Mouse (Mus musculus): ENCODE results near the gene Pdcl. TPM values are rescaled to one million over a fixed set of nuclear protein-coding genes. Genes with fewer than 3 reads are reported as not detected.

Gene Pdcl
- polyA plus RNA-seq, 1 experiment from 2014 or later, result 50.2 TPM

- Histone ChIP-seq H3K27ac (ENCODE audit: low read length) (no peak overlapping the region), H3K4me2 (ENCODE audit: low read length) (no peak overlapping the region), H3K36me3 (ENCODE audit: control insufficient read depth, insufficient read depth, low read length) (no peaks in the 10 kb centered on the region), H3K4me1 (ENCODE audit: control insufficient read depth, insufficient read depth, low read length) (no peaks in the 10 kb centered on the region), H3K4me3 (ENCODE audit: low read depth, low read length) (no peak overlapping the region), H3K9me3 (replicated peaks; ENCODE audit: control insufficient read depth, low read length, poor library complexity, severe bottlenecking) (no peaks in the 10 kb centered on the region), H3K9ac (ENCODE audit: low read depth, low read length) (no peak overlapping the region), H3K27me3 (ENCODE audit: control insufficient read depth, insufficient read depth, low read depth, low read length) (no peaks in the 10 kb centered on the region)
- ATAC-seq, result peak; percentile 48
- 59% methylated on average over 10 of the region's 10 CpGs for WGBS
Observed at GRCm38 (mm10) chr2:37338497-37339187, 20.5 kb downstream of the Pdcl start.

- no peaks in the 10 kb centered on the region for H3K36me3 ChIP-seq (ENCODE audit: control insufficient read depth, insufficient read depth, low read length)
- H3K9ac ChIP-seq (ENCODE audit: low read depth, low read length), result no peak overlapping the region
- no peak for ATAC-seq
- no peak overlapping the region for H3K4me2 ChIP-seq (ENCODE audit: low read length)
- no peaks in the 10 kb centered on the region for H3K27me3 ChIP-seq (ENCODE audit: control insufficient read depth, insufficient read depth, low read depth, low read length)
- H3K4me1 ChIP-seq (ENCODE audit: control insufficient read depth, insufficient read depth, low read length), result no peaks in the 10 kb centered on the region
- H3K4me3 ChIP-seq (ENCODE audit: low read depth, low read length), result no peak overlapping the region
- WGBS, result 83% methylated on average over 2 of the region's 2 CpGs
- H3K9me3 ChIP-seq (replicated peaks; ENCODE audit: control insufficient read depth, low read length, poor library complexity, severe bottlenecking), result no peaks in the 10 kb centered on the region
- H3K27ac ChIP-seq (ENCODE audit: low read length), result no peak overlapping the region
Observed at GRCm38 (mm10) chr2:37333321-37333720, 25.8 kb downstream of the Pdcl start.

GRCm38 (mm10) chr2:37326215-37326614 lies 32.9 kb downstream of the Pdcl start, which contains the start of gene Olfr368:
Olfr368 (plus strand) TSS chr2:37326515.
- Histone ChIP-seq H3K9me3 (replicated peaks; ENCODE audit: control insufficient read depth, low read length, poor library complexity, severe bottlenecking) (no peaks in the 10 kb centered on the region), H3K27ac (ENCODE audit: low read length) (no peak within 1 kb of the TSS), H3K9ac (ENCODE audit: low read depth, low read length) (no peak within 1 kb of the TSS), H3K27me3 (ENCODE audit: control insufficient read depth, insufficient read depth, low read depth, low read length) (no peaks in the 10 kb centered on the region), H3K4me2 (ENCODE audit: low read length) (no peak within 1 kb of the TSS), H3K36me3 (ENCODE audit: control insufficient read depth, insufficient read depth, low read length) (no peaks in the 10 kb centered on the region), H3K4me3 (ENCODE audit: low read depth, low read length) (no peak within 1 kb of the TSS), H3K4me1 (ENCODE audit: control insufficient read depth, insufficient read depth, low read length) (no peaks in the 10 kb centered on the region)
- no peak for ATAC-seq
- WGBS, result 84% methylated on average over 1 of the region's 1 CpGs

Other genes starting within 250 kb of the Pdcl start
- gene Olfr362, start 241.4 kb downstream of the Pdcl start, polyA plus RNA-seq (2015; fragmentation: Nextera tagmentation; extraction: Ambion mirVana), result not detected in 2 replicates
- not detected in 2 replicates for gene Olfr364-ps1, start 220.0 kb downstream of the Pdcl start, polyA plus RNA-seq (2015; fragmentation: Nextera tagmentation; extraction: Ambion mirVana)
- gene Olfr365, start 171.1 kb downstream of the Pdcl start, polyA plus RNA-seq (2015; fragmentation: Nextera tagmentation; extraction: Ambion mirVana), result not detected in 2 replicates
- not detected in 2 replicates for gene Olfr366, start 147.8 kb downstream of the Pdcl start, polyA plus RNA-seq (2015; fragmentation: Nextera tagmentation; extraction: Ambion mirVana)
- not detected in 2 replicates for gene Olfr368, start 32.8 kb downstream of the Pdcl start, polyA plus RNA-seq (2015; fragmentation: Nextera tagmentation; extraction: Ambion mirVana)
- gene Rc3h2, start 63.6 kb upstream of the Pdcl start, polyA plus RNA-seq (2015; fragmentation: Nextera tagmentation; extraction: Ambion mirVana), result 18.0 and 20.5 TPM in 2 replicates
- 8.3 and 9.1 TPM in 2 replicates for gene Zbtb26, start 83.8 kb upstream of the Pdcl start, polyA plus RNA-seq (2015; fragmentation: Nextera tagmentation; extraction: Ambion mirVana)
- gene Zbtb6, start 83.8 kb upstream of the Pdcl start, polyA plus RNA-seq (2015; fragmentation: Nextera tagmentation; extraction: Ambion mirVana), result 19.2 and 22.3 TPM in 2 replicates
- 50.6 and 56.5 TPM in 2 replicates for gene Rabgap1, start 83.9 kb upstream of the Pdcl start, polyA plus RNA-seq (2015; fragmentation: Nextera tagmentation; extraction: Ambion mirVana)
- 16.5 and 16.6 TPM in 2 replicates for gene Gpr21, start 157.0 kb upstream of the Pdcl start, polyA plus RNA-seq (2015; fragmentation: Nextera tagmentation; extraction: Ambion mirVana)